Mouse (Mus musculus) hindbrain, embryonic 12.5 days (tissue): ENCODE results near the gene Cyb561. TPM values are rescaled to one million over a fixed set of nuclear protein-coding genes. Genes with fewer than 3 reads are reported as not detected.

Experiments
- ATAC-seq: fragments of 200-750 bp; cut with Nextera tagmentation; 2 replicates; pipeline ENCODE4 v1.8.0; 2017; ENCODE audit warnings: moderate TSS enrichment; ENCODE audit not compliant: low FRiP score
- H3K27ac ChIP-seq: fragments of 300-500 bp; sonication (generic); 2 replicates; pipeline ENCODE4 v1.5.1; 2016; ENCODE audit warnings: mild to moderate bottlenecking
- H3K27me3 ChIP-seq: fragments of 300-500 bp; sonication (generic); 2 replicates; pipeline ENCODE4 v1.6.1; 2016; ENCODE audit warnings: mild to moderate bottlenecking
- H3K36me3 ChIP-seq: fragments of 300-500 bp; sonication (generic); 2 replicates; pipeline ENCODE4 v1.6.1; 2016; ENCODE audit warnings: mild to moderate bottlenecking
- H3K4me1 ChIP-seq: fragments of 300-500 bp; sonication (generic); 2 replicates; pipeline ENCODE4 v1.6.1; 2016
- H3K4me2 ChIP-seq: fragments of 300-500 bp; sonication (generic); replicated peaks from 2 replicates; pipeline ENCODE4 v1.6.1; 2016; ENCODE audit warnings: mild to moderate bottlenecking
- H3K4me3 ChIP-seq: fragments of 300-500 bp; sonication (generic); 2 replicates; pipeline ENCODE4 v1.5.1; 2016; ENCODE audit warnings: mild to moderate bottlenecking
- H3K9ac ChIP-seq: fragments of 300-500 bp; sonication (generic); 2 replicates; pipeline ENCODE4 v1.6.1; 2016; ENCODE audit warnings: mild to moderate bottlenecking, moderate library complexity
- H3K9me3 ChIP-seq: fragments of 300-500 bp; sonication (generic); replicated peaks from 2 replicates; pipeline ENCODE4 v1.6.1; 2016; ENCODE audit warnings: mild to moderate bottlenecking
- WGBS: fragments of 180-500 bp; shearing (Covaris S2); methylation state at CpG from one replicate; pipeline ENCODE4 v1.1.7; 2016; 5-methylcytosine and 5-hydroxymethylcytosine counted together
- polyA plus RNA-seq: library from polyadenylated mRNA; unstranded; fragments of >200 nt; fragmentation: Nextera tagmentation; extraction: Ambion mirVana; gene quantifications from 2 replicates; pipeline ENCODE4 v1.2.1, GENCODE M21; 2016

Gene Cyb561
- polyA plus RNA-seq, 1 experiment from 2014 or later: 25.6 TPM

GRCm38 (mm10) chr11:105911592-105912375 is 41.4 kb downstream of the Cyb561 start:
- Histone ChIP-seq H3K4me1 (no peaks in the 10 kb centered on the region), H3K9me3 (no peaks in the 10 kb centered on the region), H3K27ac (no peak overlapping the region), H3K4me3 (no peak overlapping the region), H3K36me3 (peaks cover 34% of the 10 kb centered on the region; the same call in 1 of the 2 replicates), H3K9ac (no peak overlapping the region), H3K27me3 (no peaks in the 10 kb centered on the region), H3K4me2 (no peak overlapping the region)
- 0 out of 2 replicates have a peak, but pooled peaks have one; percentile 29 for ATAC-seq
- 35% methylated on average over 4 of the region's 4 CpGs for WGBS

GRCm38 (mm10) chr11:105911149-105911548 is 42.0 kb downstream of the Cyb561 start:
- Histone ChIP-seq H3K4me2 (no peak overlapping the region), H3K36me3 (peaks cover 31% of the 10 kb centered on the region; the same call in 1 of the 2 replicates), H3K27ac (no peak overlapping the region), H3K4me3 (no peak overlapping the region), H3K27me3 (no peaks in the 10 kb centered on the region), H3K4me1 (no peaks in the 10 kb centered on the region), H3K9ac (no peak overlapping the region), H3K9me3 (no peaks in the 10 kb centered on the region)
- ATAC-seq: no peak

- no peaks in the 10 kb centered on the region for H3K9me3 ChIP-seq
- peaks cover 28% of the 10 kb centered on the region; the same call in 1 of the 2 replicates for H3K36me3 ChIP-seq
- H3K9ac ChIP-seq: no peak overlapping the region
- H3K4me3 ChIP-seq: no peak overlapping the region
- WGBS: 72% methylated on average over 2 of the region's 2 CpGs
- no peak overlapping the region for H3K4me2 ChIP-seq
- no peak overlapping the region for H3K27ac ChIP-seq
- no peaks in the 10 kb centered on the region for H3K27me3 ChIP-seq
- H3K4me1 ChIP-seq: no peaks in the 10 kb centered on the region
- no peak for ATAC-seq
Measured at GRCm38 (mm10) chr11:105909617-105910016, 43.5 kb downstream of the Cyb561 start.

- Histone ChIP-seq H3K36me3 (peaks cover 28% of the 10 kb centered on the region; the same call in 1 of the 2 replicates), H3K4me2 (no peak overlapping the region), H3K4me1 (no peaks in the 10 kb centered on the region), H3K27ac (no peak overlapping the region), H3K27me3 (no peaks in the 10 kb centered on the region), H3K9ac (no peak overlapping the region), H3K4me3 (no peak overlapping the region), H3K9me3 (no peaks in the 10 kb centered on the region)
- ATAC-seq: no peak
- 89% methylated on average over 8 of the region's 8 CpGs for WGBS
Measured at GRCm38 (mm10) chr11:105908926-105909325, 44.2 kb downstream of the Cyb561 start.

- Histone ChIP-seq H3K4me2 (no peak overlapping the region), H3K27me3 (no peaks in the 10 kb centered on the region), H3K9ac (no peak overlapping the region), H3K4me3 (no peak overlapping the region), H3K4me1 (no peaks in the 10 kb centered on the region), H3K36me3 (peaks cover 27% of the 10 kb centered on the region), H3K27ac (no peak overlapping the region), H3K9me3 (no peaks in the 10 kb centered on the region)
- WGBS: 91% methylated on average over 1 of the region's 1 CpGs
- no peak for ATAC-seq
Measured at GRCm38 (mm10) chr11:105907381-105907780, 45.8 kb downstream of the Cyb561 start.

- H3K9me3 ChIP-seq: no peaks in the 10 kb centered on the region
- H3K36me3 ChIP-seq: peaks cover 33% of the 10 kb centered on the region
- H3K4me2 ChIP-seq: no peak overlapping the region
- H3K4me1 ChIP-seq: no peaks in the 10 kb centered on the region
- H3K4me3 ChIP-seq: no peak overlapping the region
- H3K27ac ChIP-seq: no peak overlapping the region
- ATAC-seq: no peak
- no peak overlapping the region for H3K9ac ChIP-seq
- H3K27me3 ChIP-seq: no peaks in the 10 kb centered on the region
- 77% methylated on average over 4 of the region's 4 CpGs for WGBS
Measured at GRCm38 (mm10) chr11:105905529-105906213, 47.5 kb downstream of the Cyb561 start.

- Histone ChIP-seq H3K27ac (no peak overlapping the region), H3K4me2 (no peak overlapping the region), H3K4me1 (no peaks in the 10 kb centered on the region), H3K9ac (no peak overlapping the region), H3K27me3 (no peaks in the 10 kb centered on the region), H3K4me3 (no peak overlapping the region), H3K9me3 (no peaks in the 10 kb centered on the region), H3K36me3 (peaks cover 28% of the 10 kb centered on the region)
- no peak for ATAC-seq
- WGBS: 79% methylated on average over 1 of the region's 1 CpGs
Measured at GRCm38 (mm10) chr11:105902956-105903355, 50.2 kb downstream of the Cyb561 start.

- 84% methylated on average over 2 of the region's 2 CpGs for WGBS
Measured at GRCm38 (mm10) chr11:105901501-105901900, 51.6 kb downstream of the Cyb561 start.

GRCm38 (mm10) chr11:105899151-105899550 is 54.0 kb downstream of the Cyb561 start:
- 59% methylated on average over 1 of the region's 1 CpGs for WGBS
- ATAC-seq: no peak
- no peak overlapping the region for H3K4me3 ChIP-seq
- no peak overlapping the region for H3K27ac ChIP-seq
- no peaks in the 10 kb centered on the region for H3K9me3 ChIP-seq
- H3K4me2 ChIP-seq: no peak overlapping the region
- no peaks in the 10 kb centered on the region for H3K4me1 ChIP-seq
- no peaks in the 10 kb centered on the region for H3K27me3 ChIP-seq
- no peak overlapping the region for H3K9ac ChIP-seq
- H3K36me3 ChIP-seq: peaks cover 34% of the 10 kb centered on the region

More at GRCm38 (mm10) chr11:105901501-105901900, 51.6 kb downstream of the Cyb561 start:
- no peak overlapping the region for H3K4me2 ChIP-seq
- no peak overlapping the region for H3K9ac ChIP-seq
- no peaks in the 10 kb centered on the region for H3K4me1 ChIP-seq
- H3K9me3 ChIP-seq: no peaks in the 10 kb centered on the region
- H3K36me3 ChIP-seq: peaks cover 32% of the 10 kb centered on the region
- no peak overlapping the region for H3K4me3 ChIP-seq
- no peak for ATAC-seq
- H3K27me3 ChIP-seq: no peaks in the 10 kb centered on the region
- H3K27ac ChIP-seq: no peak overlapping the region

GRCm38 (mm10) chr11:105887281-105887680 is 65.9 kb downstream of the Cyb561 start:
- Histone ChIP-seq H3K36me3 (peaks cover 8% of the 10 kb centered on the region), H3K27me3 (no peaks in the 10 kb centered on the region), H3K4me2 (no peak overlapping the region), H3K4me3 (no peak overlapping the region), H3K4me1 (no peaks in the 10 kb centered on the region), H3K9ac (no peak overlapping the region), H3K9me3 (no peaks in the 10 kb centered on the region), H3K27ac (no peak overlapping the region)
- ATAC-seq: no peak
- WGBS: 73% methylated on average over 1 of the region's 1 CpGs

- H3K9ac ChIP-seq: no peak overlapping the region
- ATAC-seq: no peak
- no peak overlapping the region for H3K4me2 ChIP-seq
- H3K27me3 ChIP-seq: no peaks in the 10 kb centered on the region
- no peaks in the 10 kb centered on the region for H3K4me1 ChIP-seq
- 94% methylated on average over 1 of the region's 1 CpGs for WGBS
- H3K27ac ChIP-seq: no peak overlapping the region
- H3K9me3 ChIP-seq: no peaks in the 10 kb centered on the region
- H3K4me3 ChIP-seq: no peak overlapping the region
- peaks cover 14% of the 10 kb centered on the region for H3K36me3 ChIP-seq
Measured at GRCm38 (mm10) chr11:105885558-105885957, 67.6 kb downstream of the Cyb561 start.
